Mouse (Mus musculus) limb, embryonic 13.5 days (tissue): ENCODE measurements around the gene Epb41l3. TPM values are rescaled to one million over a fixed set of nuclear protein-coding genes. Genes with fewer than 3 reads are reported as not detected.

Experiments used
- ATAC-seq: fragments of 200-750 bp; cut with Nextera tagmentation; 2 replicates; pipeline ENCODE4 v1.8.0; 2017; ENCODE audit warnings: low read depth, moderate number of reproducible peaks, moderate TSS enrichment; ENCODE audit not compliant: low FRiP score
- H3K27ac ChIP-seq: fragments of 300-500 bp; sonication (generic); 2 replicates; pipeline ENCODE4 v1.5.1; 2015; ENCODE audit warnings: inconsistent platforms, mild to moderate bottlenecking, moderate library complexity
- H3K27me3 ChIP-seq: fragments of 300-500 bp; sonication (generic); 2 replicates; pipeline ENCODE4 v1.6.1; 2015; ENCODE audit warnings: mild to moderate bottlenecking, inconsistent platforms
- H3K36me3 ChIP-seq: fragments of 300-500 bp; sonication (generic); 2 replicates; pipeline ENCODE4 v1.6.1; 2015; ENCODE audit warnings: inconsistent platforms, mild to moderate bottlenecking, moderate library complexity
- H3K4me1 ChIP-seq: fragments of 300-500 bp; sonication (generic); 2 replicates; pipeline ENCODE4 v1.6.1; 2015; ENCODE audit warnings: inconsistent platforms
- H3K4me2 ChIP-seq: fragments of 300-500 bp; sonication (generic); replicated peaks from 2 replicates; pipeline ENCODE4 v1.6.1; 2015; ENCODE audit warnings: inconsistent platforms, mild to moderate bottlenecking, moderate library complexity
- H3K4me3 ChIP-seq: fragments of 300-500 bp; sonication (generic); 2 replicates; pipeline ENCODE4 v1.5.1; 2015; ENCODE audit warnings: moderate library complexity, mild to moderate bottlenecking, inconsistent platforms
- H3K9ac ChIP-seq: fragments of 300-500 bp; sonication (generic); 2 replicates; pipeline ENCODE4 v1.6.1; 2015; ENCODE audit warnings: mild to moderate bottlenecking, inconsistent platforms
- H3K9me3 ChIP-seq: fragments of 300-500 bp; sonication (generic); 2 replicates; pipeline ENCODE4 v1.6.1; 2016; ENCODE audit warnings: inconsistent platforms
- WGBS: fragments of 180-500 bp; shearing (Covaris S2); methylation state at CpG from one replicate; pipeline ENCODE4 v1.1.7; 2015; 5-methylcytosine and 5-hydroxymethylcytosine counted together
- polyA plus RNA-seq: library from polyadenylated mRNA; unstranded; fragments of >200 nt; fragmentation: Nextera tagmentation; extraction: Ambion mirVana; gene quantifications from 2 replicates; pipeline ENCODE4 v1.2.1, GENCODE M21; 2015

Gene Epb41l3
- polyA plus RNA-seq, 1 experiment from 2014 or later, result 154 TPM

- Histone ChIP-seq H3K4me2 (peak overlapping the region; percentile 70), H3K9ac (peak overlapping the region; percentile 91), H3K27ac (no peak overlapping the region), H3K27me3 (no peaks in the 10 kb centered on the region), H3K4me1 (peaks cover 23% of the 10 kb centered on the region), H3K9me3 (no peaks in the 10 kb centered on the region), H3K36me3 (no peaks in the 10 kb centered on the region), H3K4me3 (peak overlapping the region; percentile 69)
- 23% methylated on average over 5 of the region's 5 CpGs for WGBS
- ATAC-seq, result no peak
These were observed 83.2 kb downstream of the Epb41l3 start for GRCm38 (mm10) chr17:69158690-69159089.

GRCm38 (mm10) chr17:69162731-69163130 is 87.2 kb downstream of the Epb41l3 start:
- Histone ChIP-seq H3K36me3 (no peaks in the 10 kb centered on the region), H3K9ac (no peak overlapping the region), H3K4me2 (no peak overlapping the region), H3K4me1 (peaks cover 29% of the 10 kb centered on the region), H3K4me3 (no peak overlapping the region), H3K9me3 (no peaks in the 10 kb centered on the region), H3K27ac (no peak overlapping the region), H3K27me3 (no peaks in the 10 kb centered on the region)
- ATAC-seq, result no peak

- Histone ChIP-seq H3K36me3 (no peaks in the 10 kb centered on the region), H3K9ac (no peak overlapping the region), H3K4me3 (no peak overlapping the region), H3K9me3 (no peaks in the 10 kb centered on the region), H3K27me3 (no peaks in the 10 kb centered on the region), H3K27ac (no peak overlapping the region), H3K4me1 (peaks cover 34% of the 10 kb centered on the region), H3K4me2 (no peak overlapping the region)
- ATAC-seq, result no peak
- WGBS, result 53% methylated on average over 16 of the region's 16 CpGs
These were observed 101.5 kb downstream of the Epb41l3 start for GRCm38 (mm10) chr17:69176949-69177501.

- peaks cover 40% of the 10 kb centered on the region for H3K4me1 ChIP-seq
- no peak overlapping the region for H3K4me2 ChIP-seq
- H3K9ac ChIP-seq, result no peak overlapping the region
- no peak for ATAC-seq
- H3K9me3 ChIP-seq, result no peaks in the 10 kb centered on the region
- H3K27ac ChIP-seq, result no peak overlapping the region
- H3K27me3 ChIP-seq, result no peaks in the 10 kb centered on the region
- no peaks in the 10 kb centered on the region for H3K36me3 ChIP-seq
- no peak overlapping the region for H3K4me3 ChIP-seq
- WGBS, result 63% methylated on average over 5 of the region's 5 CpGs
These were observed 102.5 kb downstream of the Epb41l3 start for GRCm38 (mm10) chr17:69177954-69178353.

GRCm38 (mm10) chr17:69180905-69181559 is 105.5 kb downstream of the Epb41l3 start:
- H3K27ac ChIP-seq, result peak overlapping the region; percentile 55
- WGBS, result 16% methylated on average over 12 of the region's 12 CpGs
- H3K36me3 ChIP-seq, result no peaks in the 10 kb centered on the region
- ATAC-seq, result peak; percentile 69
- H3K9me3 ChIP-seq, result no peaks in the 10 kb centered on the region
- no peak overlapping the region for H3K9ac ChIP-seq
- peak overlapping the region; percentile 36 for H3K4me2 ChIP-seq
- H3K4me3 ChIP-seq, result no peak overlapping the region
- H3K27me3 ChIP-seq, result no peaks in the 10 kb centered on the region
- peaks cover 44% of the 10 kb centered on the region for H3K4me1 ChIP-seq

GRCm38 (mm10) chr17:69181560-69182316 is 106.3 kb downstream of the Epb41l3 start:
- peak; percentile 74 for ATAC-seq
- Histone ChIP-seq H3K9me3 (no peaks in the 10 kb centered on the region), H3K4me3 (no peak overlapping the region), H3K27me3 (no peaks in the 10 kb centered on the region), H3K4me1 (peaks cover 45% of the 10 kb centered on the region), H3K27ac (peak overlapping the region; percentile 55), H3K36me3 (no peaks in the 10 kb centered on the region), H3K9ac (no peak overlapping the region), H3K4me2 (peak overlapping the region; percentile 36)
- WGBS, result 19% methylated on average over 7 of the region's 7 CpGs

- H3K27ac ChIP-seq, result no peak overlapping the region
- no peaks in the 10 kb centered on the region for H3K27me3 ChIP-seq
- H3K9ac ChIP-seq, result no peak overlapping the region
- no peak for ATAC-seq
- no peak overlapping the region for H3K4me2 ChIP-seq
- 41% methylated on average over 3 of the region's 3 CpGs for WGBS
- H3K36me3 ChIP-seq, result no peaks in the 10 kb centered on the region
- H3K4me3 ChIP-seq, result no peak overlapping the region
- H3K9me3 ChIP-seq, result no peaks in the 10 kb centered on the region
- peaks cover 28% of the 10 kb centered on the region for H3K4me1 ChIP-seq
These were observed 112.3 kb downstream of the Epb41l3 start for GRCm38 (mm10) chr17:69187794-69188193.

- Histone ChIP-seq H3K4me1 (peaks cover 47% of the 10 kb centered on the region), H3K27ac (no peak overlapping the region), H3K9me3 (no peaks in the 10 kb centered on the region), H3K27me3 (no peaks in the 10 kb centered on the region), H3K36me3 (no peaks in the 10 kb centered on the region), H3K4me2 (no peak overlapping the region), H3K9ac (no peak overlapping the region), H3K4me3 (no peak overlapping the region)
- WGBS, result 10% methylated on average over 2 of the region's 2 CpGs
- peak; percentile 17; the same call in 1 of the 2 replicates for ATAC-seq
These were observed 117.5 kb downstream of the Epb41l3 start for GRCm38 (mm10) chr17:69192863-69193493.

GRCm38 (mm10) chr17:69194599-69194998 is 119.1 kb downstream of the Epb41l3 start:
- H3K27me3 ChIP-seq, result no peaks in the 10 kb centered on the region
- WGBS, result 53% methylated on average over 3 of the region's 3 CpGs
- H3K4me3 ChIP-seq, result no peak overlapping the region
- peak; percentile 52; the same call in 1 of the 2 replicates for ATAC-seq
- H3K27ac ChIP-seq, result no peak overlapping the region
- peaks cover 46% of the 10 kb centered on the region for H3K4me1 ChIP-seq
- no peak overlapping the region for H3K4me2 ChIP-seq
- H3K9me3 ChIP-seq, result no peaks in the 10 kb centered on the region
- H3K36me3 ChIP-seq, result no peaks in the 10 kb centered on the region
- no peak overlapping the region for H3K9ac ChIP-seq

GRCm38 (mm10) chr17:69195758-69196157 is 120.3 kb downstream of the Epb41l3 start:
- no peaks in the 10 kb centered on the region for H3K36me3 ChIP-seq
- no peak overlapping the region for H3K4me3 ChIP-seq
- H3K9me3 ChIP-seq, result no peaks in the 10 kb centered on the region
- no peak overlapping the region for H3K9ac ChIP-seq
- H3K27me3 ChIP-seq, result no peaks in the 10 kb centered on the region
- H3K27ac ChIP-seq, result no peak overlapping the region
- WGBS, result 85% methylated on average over 6 of the region's 6 CpGs
- H3K4me2 ChIP-seq, result no peak overlapping the region
- peaks cover 46% of the 10 kb centered on the region for H3K4me1 ChIP-seq
- no peak for ATAC-seq

- no peaks in the 10 kb centered on the region for H3K9me3 ChIP-seq
- no peak overlapping the region for H3K27ac ChIP-seq
- WGBS, result 83% methylated on average over 10 of the region's 10 CpGs
- no peak overlapping the region for H3K9ac ChIP-seq
- H3K4me1 ChIP-seq, result peaks cover 41% of the 10 kb centered on the region
- H3K4me2 ChIP-seq, result no peak overlapping the region
- no peak for ATAC-seq
- H3K27me3 ChIP-seq, result no peaks in the 10 kb centered on the region
- H3K36me3 ChIP-seq, result no peaks in the 10 kb centered on the region
- no peak overlapping the region for H3K4me3 ChIP-seq
These were observed 121.2 kb downstream of the Epb41l3 start for GRCm38 (mm10) chr17:69196656-69197055.

GRCm38 (mm10) chr17:69198805-69199204 is 123.3 kb downstream of the Epb41l3 start:
- Histone ChIP-seq H3K27ac (no peak overlapping the region), H3K9me3 (no peaks in the 10 kb centered on the region), H3K4me3 (no peak overlapping the region), H3K4me2 (no peak overlapping the region), H3K36me3 (no peaks in the 10 kb centered on the region), H3K4me1 (peaks cover 21% of the 10 kb centered on the region), H3K9ac (no peak overlapping the region), H3K27me3 (no peaks in the 10 kb centered on the region)
- ATAC-seq, result no peak
- 43% methylated on average over 1 of the region's 1 CpGs for WGBS
